Mouse (Mus musculus) neural tube, embryonic 15.5 days (tissue): ENCODE results near the gene Map4k2. TPM values are rescaled to one million over a fixed set of nuclear protein-coding genes. Genes with fewer than 3 reads are reported as not detected.

Source experiments
- ATAC-seq: fragments of 200-750 bp; cut with Nextera tagmentation; 2 replicates; pipeline ENCODE4 v1.8.0; 2017; ENCODE audit warnings: mild to moderate bottlenecking, moderate TSS enrichment, moderate library complexity; ENCODE audit not compliant: low FRiP score
- H3K27ac ChIP-seq: fragments of 300-500 bp; sonication (generic); replicated peaks from 2 replicates; pipeline ENCODE4 v1.5.1; 2015; ENCODE audit warnings: mild to moderate bottlenecking, inconsistent platforms
- H3K27me3 ChIP-seq: fragments of 300-500 bp; sonication (generic); replicated peaks from 2 replicates; pipeline ENCODE4 v1.6.1; 2015; ENCODE audit warnings: inconsistent platforms
- H3K36me3 ChIP-seq: fragments of 300-500 bp; sonication (generic); 2 replicates; pipeline ENCODE4 v1.6.1; 2015; ENCODE audit warnings: inconsistent platforms
- H3K4me1 ChIP-seq: fragments of 300-500 bp; sonication (generic); 2 replicates; pipeline ENCODE4 v1.6.1; 2015; ENCODE audit warnings: inconsistent platforms
- H3K4me2 ChIP-seq: fragments of 300-500 bp; sonication (generic); 2 replicates; pipeline ENCODE4 v1.6.1; 2015; ENCODE audit warnings: inconsistent platforms, mild to moderate bottlenecking, moderate library complexity
- H3K4me3 ChIP-seq: fragments of 300-500 bp; sonication (generic); replicated peaks from 2 replicates; pipeline ENCODE4 v1.5.1; 2015; ENCODE audit warnings: mild to moderate bottlenecking, inconsistent platforms
- H3K9ac ChIP-seq: fragments of 300-500 bp; sonication (generic); replicated peaks from 2 replicates; pipeline ENCODE4 v1.6.1; 2015; ENCODE audit warnings: mild to moderate bottlenecking, inconsistent platforms
- H3K9me3 ChIP-seq: fragments of 300-500 bp; sonication (generic); replicated peaks from 2 replicates; pipeline ENCODE4 v1.6.1; 2016; ENCODE audit warnings: inconsistent platforms
- WGBS: fragments of 180-500 bp; shearing (Covaris S2); methylation state at CpG from one replicate; pipeline ENCODE4 v1.1.7; 2015; ENCODE audit warnings: mixed read lengths; 5-methylcytosine and 5-hydroxymethylcytosine counted together
- polyA plus RNA-seq: library from polyadenylated mRNA; unstranded; fragments of >200 nt; fragmentation: Nextera tagmentation; extraction: Ambion mirVana; gene quantifications from 2 replicates; pipeline ENCODE4 v1.2.1, GENCODE M21; 2015

Gene Map4k2
- polyA plus RNA-seq, result 21.9 and 22.2 TPM in 2 replicates

- Histone ChIP-seq H3K4me1 (peaks cover 44% of the 10 kb centered on the region), H3K4me3 (peak within 1 kb of the TSS; percentile 51), H3K27ac (peak within 1 kb of the TSS; percentile 18; the same call in 1 of the 2 replicates), H3K9ac (peak within 1 kb of the TSS; percentile 51), H3K4me2 (peak within 1 kb of the TSS; percentile 67), H3K36me3 (peaks cover 59% of the 10 kb centered on the region), H3K27me3 (no peaks in the 10 kb centered on the region), H3K9me3 (no peaks in the 10 kb centered on the region)
- WGBS, result 7% methylated on average over 72 of the region's 72 CpGs
- peak; percentile 62 for ATAC-seq
These were observed at the start of gene Map4k2 for GRCm38 (mm10) chr19:6340524-6341452. TSS of gene Map4k2 (plus strand) at chr19:6341135.

GRCm38 (mm10) chr19:6292262-6292661 lies 48.7 kb upstream of the Map4k2 start:
- Histone ChIP-seq H3K9me3 (no peaks in the 10 kb centered on the region), H3K27me3 (no peaks in the 10 kb centered on the region), H3K4me1 (peaks cover 8% of the 10 kb centered on the region; the same call in 1 of the 2 replicates), H3K36me3 (peaks cover 46% of the 10 kb centered on the region), H3K27ac (no peak overlapping the region), H3K4me3 (no peak overlapping the region), H3K9ac (no peak overlapping the region), H3K4me2 (no peak overlapping the region)
- 96% methylated on average over 5 of the region's 5 CpGs for WGBS
- ATAC-seq, result no peak

DNA sequence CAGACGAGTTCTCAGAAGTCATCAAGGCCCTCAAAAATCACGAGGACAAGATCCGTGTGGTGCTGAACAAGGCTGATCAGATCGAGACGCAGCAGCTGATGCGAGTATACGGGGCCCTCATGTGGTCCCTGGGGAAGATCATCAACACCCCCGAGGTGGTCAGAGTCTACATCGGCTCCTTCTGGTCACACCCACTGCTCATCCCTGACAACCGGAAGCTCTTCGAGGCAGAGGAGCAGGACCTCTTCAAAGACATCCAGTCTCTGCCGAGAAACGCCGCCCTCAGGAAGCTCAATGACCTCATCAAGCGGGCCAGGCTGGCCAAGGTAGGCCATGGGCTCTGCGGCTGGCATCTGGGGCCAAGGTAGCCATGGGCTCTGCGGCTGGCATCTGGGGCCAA lies 46.6 kb upstream of the Map4k2 start:
- H3K4me3 ChIP-seq, result no peak overlapping the region
- H3K36me3 ChIP-seq, result peaks cover 63% of the 10 kb centered on the region
- no peaks in the 10 kb centered on the region for H3K9me3 ChIP-seq
- H3K27me3 ChIP-seq, result no peaks in the 10 kb centered on the region
- 95% methylated on average over 17 of the region's 17 CpGs for WGBS
- H3K27ac ChIP-seq, result no peak overlapping the region
- no peaks in the 10 kb centered on the region for H3K4me1 ChIP-seq
- H3K4me2 ChIP-seq, result no peak overlapping the region
- no peak for ATAC-seq
- H3K9ac ChIP-seq, result no peak overlapping the region

- no peaks in the 10 kb centered on the region for H3K27me3 ChIP-seq
- H3K4me3 ChIP-seq, result no peak overlapping the region
- no peak overlapping the region for H3K9ac ChIP-seq
- no peak overlapping the region for H3K27ac ChIP-seq
- no peaks in the 10 kb centered on the region for H3K4me1 ChIP-seq
- H3K4me2 ChIP-seq, result no peak overlapping the region
- H3K36me3 ChIP-seq, result peaks cover 64% of the 10 kb centered on the region
- H3K9me3 ChIP-seq, result no peaks in the 10 kb centered on the region
- WGBS, result 91% methylated on average over 5 of the region's 5 CpGs
- no peak for ATAC-seq
These were observed 44.3 kb upstream of the Map4k2 start for GRCm38 (mm10) chr19:6296551-6297210.

- no peaks in the 10 kb centered on the region for H3K4me1 ChIP-seq
- no peak overlapping the region for H3K4me3 ChIP-seq
- H3K27ac ChIP-seq, result no peak overlapping the region
- 93% methylated on average over 9 of the region's 9 CpGs for WGBS
- peaks cover 64% of the 10 kb centered on the region for H3K36me3 ChIP-seq
- no peaks in the 10 kb centered on the region for H3K27me3 ChIP-seq
- H3K4me2 ChIP-seq, result no peak overlapping the region
- H3K9ac ChIP-seq, result no peak overlapping the region
- ATAC-seq, result no peak
- no peaks in the 10 kb centered on the region for H3K9me3 ChIP-seq
These were observed 43.3 kb upstream of the Map4k2 start for GRCm38 (mm10) chr19:6297641-6298040.

- no peak overlapping the region for H3K9ac ChIP-seq
- H3K36me3 ChIP-seq, result peaks cover 56% of the 10 kb centered on the region
- no peak for ATAC-seq
- H3K9me3 ChIP-seq, result no peaks in the 10 kb centered on the region
- no peak overlapping the region for H3K4me2 ChIP-seq
- H3K4me3 ChIP-seq, result no peak overlapping the region
- WGBS, result 91% methylated on average over 4 of the region's 4 CpGs
- H3K27me3 ChIP-seq, result no peaks in the 10 kb centered on the region
- H3K27ac ChIP-seq, result no peak overlapping the region
- H3K4me1 ChIP-seq, result no peaks in the 10 kb centered on the region
These were observed 41.9 kb upstream of the Map4k2 start for GRCm38 (mm10) chr19:6299003-6299402.

- no peak overlapping the region for H3K9ac ChIP-seq
- H3K27ac ChIP-seq, result no peak overlapping the region
- 87% methylated on average over 7 of the region's 7 CpGs for WGBS
- H3K4me1 ChIP-seq, result no peaks in the 10 kb centered on the region
- H3K4me3 ChIP-seq, result no peak overlapping the region
- H3K9me3 ChIP-seq, result no peaks in the 10 kb centered on the region
- no peak overlapping the region for H3K4me2 ChIP-seq
- peaks cover 50% of the 10 kb centered on the region for H3K36me3 ChIP-seq
- ATAC-seq, result no peak
- no peaks in the 10 kb centered on the region for H3K27me3 ChIP-seq
These were observed 41.3 kb upstream of the Map4k2 start for GRCm38 (mm10) chr19:6299450-6300267.

DNA sequence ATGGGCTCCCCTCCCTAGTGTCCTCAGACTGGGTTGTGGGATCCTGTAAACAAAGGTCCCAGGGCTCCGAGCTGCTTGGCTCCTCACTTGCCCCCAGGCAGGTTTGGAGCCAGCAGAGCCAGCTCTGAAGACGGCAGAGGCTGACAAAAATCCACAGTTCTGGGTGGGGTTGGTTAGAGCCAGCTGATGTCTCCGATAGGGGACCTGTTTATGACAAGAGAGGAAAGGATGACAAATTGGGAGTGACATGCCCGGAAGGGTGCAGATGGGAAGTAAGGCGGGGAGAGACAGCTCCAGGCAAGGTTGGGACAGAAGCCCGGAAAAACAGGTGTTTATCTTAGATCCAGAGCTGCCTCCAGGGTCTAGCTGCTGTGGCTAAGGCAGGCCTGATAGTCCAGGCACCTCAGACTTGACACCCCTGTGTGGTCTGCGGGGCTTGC lies 40.5 kb upstream of the Map4k2 start:
- Histone ChIP-seq H3K4me2 (no peak overlapping the region), H3K27me3 (no peaks in the 10 kb centered on the region), H3K4me3 (no peak overlapping the region), H3K27ac (no peak overlapping the region), H3K9me3 (no peaks in the 10 kb centered on the region), H3K36me3 (peaks cover 42% of the 10 kb centered on the region), H3K4me1 (no peaks in the 10 kb centered on the region), H3K9ac (no peak overlapping the region)
- no peak for ATAC-seq
- WGBS, result 69% methylated on average over 7 of the region's 7 CpGs

DNA sequence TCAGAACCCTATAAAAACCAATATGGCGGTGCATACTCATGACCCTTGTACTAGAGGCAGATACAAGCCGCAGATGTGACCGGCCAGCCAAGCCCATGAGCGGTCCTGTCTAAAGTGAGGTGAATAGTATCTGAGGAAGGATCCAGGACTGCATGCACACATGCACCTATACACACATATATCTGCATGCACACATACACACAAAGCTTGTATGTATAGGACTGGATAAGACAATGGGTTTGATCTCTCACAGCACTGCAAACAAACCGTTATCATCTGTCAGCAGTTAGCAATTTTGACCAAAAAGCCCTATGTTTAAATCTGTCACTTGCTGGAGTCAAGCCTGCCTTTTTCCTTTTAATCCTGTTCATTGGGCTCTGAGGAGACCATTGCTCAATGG lies 38.8 kb upstream of the Map4k2 start:
- Histone ChIP-seq H3K36me3 (peaks cover 25% of the 10 kb centered on the region), H3K9me3 (no peaks in the 10 kb centered on the region), H3K4me3 (no peak overlapping the region), H3K27ac (no peak overlapping the region), H3K4me2 (no peak overlapping the region), H3K4me1 (peaks cover 7% of the 10 kb centered on the region), H3K9ac (no peak overlapping the region), H3K27me3 (no peaks in the 10 kb centered on the region)
- 95% methylated on average over 5 of the region's 5 CpGs for WGBS
- no peak for ATAC-seq

DNA sequence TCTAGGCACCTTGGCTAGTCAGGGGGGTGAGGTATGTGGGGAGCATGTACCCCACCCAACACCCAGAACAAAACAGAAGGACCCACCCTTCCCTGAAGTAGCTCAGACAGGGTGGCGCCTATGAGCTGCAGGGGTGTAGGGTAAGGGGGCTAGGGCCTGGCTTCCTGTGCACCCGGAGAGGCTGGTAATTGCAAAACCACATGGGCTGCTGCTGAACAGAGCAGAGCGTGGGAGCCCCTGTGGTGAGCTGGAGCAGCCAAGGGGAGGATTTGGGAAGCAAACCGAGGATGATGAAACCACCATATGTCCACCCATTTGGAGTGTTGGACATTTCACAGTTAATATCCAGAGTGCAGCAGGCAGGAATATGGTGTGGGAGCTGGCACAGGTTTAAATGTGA lies 38.4 kb upstream of the Map4k2 start:
- H3K4me3 ChIP-seq, result no peak overlapping the region
- WGBS, result 50% methylated on average over 4 of the region's 4 CpGs
- ATAC-seq, result no peak
- no peaks in the 10 kb centered on the region for H3K9me3 ChIP-seq
- H3K36me3 ChIP-seq, result peaks cover 21% of the 10 kb centered on the region
- peaks cover 9% of the 10 kb centered on the region for H3K4me1 ChIP-seq
- no peak overlapping the region for H3K9ac ChIP-seq
- no peaks in the 10 kb centered on the region for H3K27me3 ChIP-seq
- no peak overlapping the region for H3K27ac ChIP-seq
- no peak overlapping the region for H3K4me2 ChIP-seq

DNA sequence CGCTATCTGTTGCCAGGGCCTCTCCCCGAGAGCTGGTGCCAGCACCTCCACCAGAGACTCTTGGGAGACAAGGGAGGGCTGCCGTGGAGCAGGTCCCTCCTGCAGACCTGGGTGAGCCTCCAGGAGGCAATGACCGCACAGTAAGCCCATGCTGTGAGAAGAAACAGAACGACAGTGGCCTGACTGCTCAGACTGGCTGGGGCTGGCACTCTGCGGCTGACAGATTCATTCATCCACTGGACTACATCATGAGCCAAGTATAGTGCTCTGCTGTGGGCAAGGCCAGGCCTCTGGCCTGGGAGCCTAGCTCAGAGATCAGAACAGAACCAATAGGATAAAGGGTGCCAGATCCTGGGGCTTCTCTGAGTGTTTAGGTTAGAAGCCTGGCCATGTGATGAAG lies 37.1 kb upstream of the Map4k2 start:
- no peak for ATAC-seq
- no peaks in the 10 kb centered on the region for H3K27me3 ChIP-seq
- no peak overlapping the region for H3K4me3 ChIP-seq
- H3K27ac ChIP-seq, result no peak overlapping the region
- H3K4me1 ChIP-seq, result peaks cover 9% of the 10 kb centered on the region
- no peaks in the 10 kb centered on the region for H3K9me3 ChIP-seq
- WGBS, result 81% methylated on average over 6 of the region's 6 CpGs
- no peak overlapping the region for H3K9ac ChIP-seq
- no peak overlapping the region for H3K4me2 ChIP-seq
- peaks cover 9% of the 10 kb centered on the region for H3K36me3 ChIP-seq
